In genomic region chr2:152724332-152724723, GRCm38 (mm10) we compare ENCODE assay signal across 8 mouse cellular contexts. TPM values are rescaled to one million over a fixed set of nuclear protein-coding genes. Genes with fewer than 3 reads are reported as not detected.
DNase-seq lines count a peak whose midpoint lies in the region; ATAC-seq and TF ChIP-seq lines count a peak whose summit lies in the region.

No protein-coding gene starts in this region.

- H3K9me3 ChIP-seq in forebrain, embryonic 14.5 days (replicated peaks; ENCODE audit: control insufficient read depth, low read length) = no peaks in the 10 kb centered on the region
- H3K9me3 ChIP-seq in limb, embryonic 11.5 days (ENCODE audit: control insufficient read depth, low read length) = no peaks in the 10 kb centered on the region
- H3K9me3 ChIP-seq in neural tube, embryonic 14.5 days (ENCODE audit: control insufficient read depth, low read length) = no peaks in the 10 kb centered on the region

- no peaks in the 10 kb centered on the region for H3K27me3 ChIP-seq in forebrain, embryonic 14.5 days (replicated peaks; ENCODE audit: control insufficient read depth, insufficient read depth, low read length)
- H3K27me3 ChIP-seq in limb, embryonic 11.5 days (ENCODE audit: control insufficient read depth, insufficient read depth, low read length) = no peaks in the 10 kb centered on the region
- H3K27me3 ChIP-seq in neural tube, embryonic 14.5 days (ENCODE audit: control insufficient read depth, insufficient read depth, low read length) = no peaks in the 10 kb centered on the region

- H3K4me3 ChIP-seq in lung, adult 2 months (replicated peaks; ENCODE audit: extremely low read depth, low read depth, low read length) = peak overlapping the region; percentile 19
- H3K4me3 ChIP-seq in forebrain, embryonic 14.5 days (ENCODE audit: low read depth, low read length) = peak overlapping the region; percentile 22; the same call in 1 of the 2 replicates
- H3K4me3 ChIP-seq in limb, embryonic 11.5 days (ENCODE audit: low read depth, low read length) = peak overlapping the region; percentile 25
- H3K4me3 ChIP-seq in neural tube, embryonic 14.5 days (ENCODE audit: low read depth, low read length) = no peak overlapping the region

- TF ChIP-seq CTCF in lung, adult 2 months (IDR thresholded peaks at IDR 0.05; ENCODE audit: insufficient read depth, low read length) = no peak

- 49% methylated on average over 3 of the region's 3 CpGs for WGBS in lung, adult 2 months
- 81% methylated on average over 3 of the region's 3 CpGs for WGBS in forebrain, embryonic 14.5 days
- WGBS in limb, embryonic 11.5 days = 53% methylated on average over 3 of the region's 3 CpGs
- 71% methylated on average over 3 of the region's 3 CpGs for WGBS in neural tube, embryonic 14.5 days

- H3K36me3 ChIP-seq in forebrain, embryonic 14.5 days (ENCODE audit: control insufficient read depth, insufficient read depth, low read length) = no peaks in the 10 kb centered on the region
- H3K36me3 ChIP-seq in limb, embryonic 11.5 days (ENCODE audit: control insufficient read depth, insufficient read depth, low read length) = no peaks in the 10 kb centered on the region
- H3K36me3 ChIP-seq in neural tube, embryonic 14.5 days (ENCODE audit: control insufficient read depth, insufficient read depth, low read length) = no peaks in the 10 kb centered on the region

- H3K27ac ChIP-seq in forebrain, embryonic 14.5 days (ENCODE audit: low read depth, low read length) = no peak overlapping the region
- H3K27ac ChIP-seq in limb, embryonic 11.5 days (replicated peaks; ENCODE audit: low read depth, low read length) = 0 out of 2 replicates have a peak overlapping the region, but pooled peaks have one; percentile 21
- no peak overlapping the region for H3K27ac ChIP-seq in neural tube, embryonic 14.5 days (ENCODE audit: low read depth, low read length)

- peaks cover 18% of the 10 kb centered on the region for H3K4me1 ChIP-seq in lung, adult 2 months (ENCODE audit: control insufficient read depth, insufficient read depth, low read length)
- H3K4me1 ChIP-seq in forebrain, embryonic 14.5 days (ENCODE audit: control insufficient read depth, insufficient read depth, low read length) = peaks cover 7% of the 10 kb centered on the region; the same call in 1 of the 2 replicates
- H3K4me1 ChIP-seq in limb, embryonic 11.5 days (ENCODE audit: control insufficient read depth, insufficient read depth, low read length) = peaks cover 43% of the 10 kb centered on the region
- peaks cover 8% of the 10 kb centered on the region; the same call in 1 of the 2 replicates for H3K4me1 ChIP-seq in neural tube, embryonic 14.5 days (ENCODE audit: control insufficient read depth, insufficient read depth, low read length)

- TF ChIP-seq POLR2A in lung, adult 2 months (IDR thresholded peaks at IDR 0.05; ENCODE audit: borderline replicate concordance, extremely low read depth, low read depth, low read length) = no peak

- 0 out of 2 replicates have a peak, but pooled peaks have one; percentile 12 for ATAC-seq in forebrain, embryonic 14.5 days
- ATAC-seq in limb, embryonic 11.5 days (ENCODE audit: insufficient number of reproducible peaks, low FRiP score, low TSS enrichment, low read depth) = no peak
- ATAC-seq in neural tube, embryonic 14.5 days (ENCODE audit: low read depth) = no peak

- peak overlapping the region; percentile 57 for H3K9ac ChIP-seq in forebrain, embryonic 14.5 days (ENCODE audit: low read length)
- peak overlapping the region; percentile 77 for H3K9ac ChIP-seq in limb, embryonic 11.5 days (ENCODE audit: low read length)
- no peak overlapping the region for H3K9ac ChIP-seq in neural tube, embryonic 14.5 days (replicated peaks; ENCODE audit: low read depth, low read length)

- no peak for DNase-seq in lung, adult 2 months
- DNase-seq in lung, postnatal 14 days = no peak
- DNase-seq in forebrain, embryonic 14.5 days (ENCODE audit: low spot score) = no peak
- no peak for DNase-seq in limb, embryonic 11.5 days (ENCODE audit: low spot score)
- no peak for DNase-seq in thymus, postnatal 14 days
- no peak for DNase-seq in c-Kit-positive CD71-positive TER-119-positive erythroid progenitor cells, embryonic 14.5 days (ENCODE audit: low spot score)
- DNase-seq in gastrocnemius, postnatal 10 days = no peak

- H3K4me2 ChIP-seq in forebrain, embryonic 14.5 days (ENCODE audit: low read length) = peak overlapping the region; percentile 50
- H3K4me2 ChIP-seq in limb, embryonic 11.5 days (ENCODE audit: low read depth, severe bottlenecking) = peak overlapping the region; percentile 64
- H3K4me2 ChIP-seq in neural tube, embryonic 14.5 days (ENCODE audit: low read depth, low read length) = peak overlapping the region; percentile 41

RNA-seq across cellular contexts. Expression of gene Id1, which starts 11.7 kb away (rescaled TPM):
- polyA plus RNA-seq in lung, adult 2 months (2012; rRNA removed) = 323 and 438 TPM in 2 replicates
- polyA plus RNA-seq in forebrain, embryonic 14.5 days (2014; fragmentation: Nextera tagmentation; extraction: Ambion mirVana) = 29.2 and 32.8 TPM in 2 replicates
- polyA plus RNA-seq in limb, embryonic 11.5 days (2014; fragmentation: Nextera tagmentation; extraction: Ambion mirVana) = 221 and 248 TPM in 2 replicates
- polyA plus RNA-seq in neural tube, embryonic 14.5 days (2014; fragmentation: Nextera tagmentation; extraction: Ambion mirVana) = 49.9 and 50.4 TPM in 2 replicates
- total RNA-seq in gastrocnemius, postnatal 10 days (2021) = 10 to 100 TPM; 17.6 to 21.1 TPM

RNA-seq across cellular contexts. Expression of gene Cox4i2, which starts 29.6 kb away (rescaled TPM):
- polyA plus RNA-seq in lung, adult 2 months (2012; rRNA removed) = 84.7 and 90.1 TPM in 2 replicates
- 4.5 and 5.9 TPM in 2 replicates for polyA plus RNA-seq in forebrain, embryonic 14.5 days (2014; fragmentation: Nextera tagmentation; extraction: Ambion mirVana)
- 18.5 and 22.3 TPM in 2 replicates for polyA plus RNA-seq in limb, embryonic 11.5 days (2014; fragmentation: Nextera tagmentation; extraction: Ambion mirVana)
- polyA plus RNA-seq in neural tube, embryonic 14.5 days (2014; fragmentation: Nextera tagmentation; extraction: Ambion mirVana) = 3.6 and 4.5 TPM in 2 replicates
- total RNA-seq in gastrocnemius, postnatal 10 days (2021) = 1 to 10 TPM; 5.6 to 6.9 TPM

RNA-seq across cellular contexts. Expression of gene Mcts2, which starts 37.5 kb away (rescaled TPM):
- 2.9 and 3.8 TPM in 2 replicates for polyA plus RNA-seq in lung, adult 2 months (2012; rRNA removed)
- polyA plus RNA-seq in forebrain, embryonic 14.5 days (2014; fragmentation: Nextera tagmentation; extraction: Ambion mirVana) = 35.8 and 42.6 TPM in 2 replicates
- 37.1 and 38.5 TPM in 2 replicates for polyA plus RNA-seq in limb, embryonic 11.5 days (2014; fragmentation: Nextera tagmentation; extraction: Ambion mirVana)
- 40.2 and 43.8 TPM in 2 replicates for polyA plus RNA-seq in neural tube, embryonic 14.5 days (2014; fragmentation: Nextera tagmentation; extraction: Ambion mirVana)
- total RNA-seq in gastrocnemius, postnatal 10 days (2021) = 10 to 100 TPM; 12.5 to 19.3 TPM

RNA-seq across cellular contexts. Expression of gene H13, which starts 55.1 kb away (rescaled TPM):
- 125 and 149 TPM in 2 replicates for polyA plus RNA-seq in lung, adult 2 months (2012; rRNA removed)
- 136 and 161 TPM in 2 replicates for polyA plus RNA-seq in forebrain, embryonic 14.5 days (2014; fragmentation: Nextera tagmentation; extraction: Ambion mirVana)
- 123 and 126 TPM in 2 replicates for polyA plus RNA-seq in limb, embryonic 11.5 days (2014; fragmentation: Nextera tagmentation; extraction: Ambion mirVana)
- 156 and 160 TPM in 2 replicates for polyA plus RNA-seq in neural tube, embryonic 14.5 days (2014; fragmentation: Nextera tagmentation; extraction: Ambion mirVana)
- 10 to 100 TPM; 56.0 to 61.1 TPM for total RNA-seq in gastrocnemius, postnatal 10 days (2021)
